Mouse (Mus musculus) kidney, adult 2 months (tissue): ENCODE data around the gene Gmds. TPM values are rescaled to one million over a fixed set of nuclear protein-coding genes. Genes with fewer than 3 reads are reported as not detected.

Experiments
- DNase-seq: peaks from one replicate; pipeline ENCODE4 v3.0.0; 2021
- H3K27ac ChIP-seq: fragments of 200-500 bp; 2 replicates; pipeline ENCODE4 v1.5.1; 2012; ENCODE audit warnings: low read depth, low read length, control low read depth, inconsistent platforms; ENCODE audit not compliant: insufficient read depth
- H3K27me3 ChIP-seq: fragments of 200-500 bp; replicated peaks from 2 replicates; pipeline ENCODE4 v1.6.1; 2012; ENCODE audit warnings: mild to moderate bottlenecking, moderate library complexity, low read length, inconsistent platforms; ENCODE audit not compliant: control insufficient read depth, insufficient read depth
- H3K36me3 ChIP-seq: fragments of 200-500 bp; 2 replicates; pipeline ENCODE4 v1.6.1; 2012; ENCODE audit warnings: mild to moderate bottlenecking, moderate library complexity, low read length, inconsistent platforms; ENCODE audit not compliant: control insufficient read depth, insufficient read depth
- H3K4me1 ChIP-seq: fragments of 200-500 bp; 2 replicates; pipeline ENCODE4 v1.6.1; 2011; ENCODE audit warnings: low read length; ENCODE audit not compliant: control insufficient read depth, insufficient read depth
- H3K4me3 ChIP-seq: fragments of 200-500 bp; 2 replicates; pipeline ENCODE4 v1.5.1; 2011; ENCODE audit warnings: mild to moderate bottlenecking, low read depth, low read length, control low read depth; ENCODE audit not compliant: insufficient read depth
- CTCF ChIP-seq: fragments of 200-500 bp; conservative IDR thresholded peaks from 2 replicates; pipeline ENCODE4 v1.5.1; 2011; ENCODE audit warnings: low read depth, mild to moderate bottlenecking, control low read depth, low read length, moderate library complexity, mixed read lengths; ENCODE audit not compliant: insufficient read depth, insufficient read length
- POLR2A ChIP-seq: fragments of 200-500 bp; IDR thresholded peaks from one replicate; pipeline ENCODE4 v1.6.1; 2011; ENCODE audit warnings: low read depth, low read length, control low read depth
- WGBS: fragments of 180-500 bp; shearing (Covaris S2); methylation state at CpG from one replicate; pipeline ENCODE4 v1.1.7; 2018; 5-methylcytosine and 5-hydroxymethylcytosine counted together
- polyA plus RNA-seq: library from polyadenylated mRNA; depleted of rRNA; stranded (reverse); fragments of >200 nt; gene quantifications from 2 replicates; pipeline ENCODE4 v1.2.3, GENCODE M21; 2012

Gmds gene
- polyA plus RNA-seq, 1 experiment, result 15.7 TPM

DNA sequence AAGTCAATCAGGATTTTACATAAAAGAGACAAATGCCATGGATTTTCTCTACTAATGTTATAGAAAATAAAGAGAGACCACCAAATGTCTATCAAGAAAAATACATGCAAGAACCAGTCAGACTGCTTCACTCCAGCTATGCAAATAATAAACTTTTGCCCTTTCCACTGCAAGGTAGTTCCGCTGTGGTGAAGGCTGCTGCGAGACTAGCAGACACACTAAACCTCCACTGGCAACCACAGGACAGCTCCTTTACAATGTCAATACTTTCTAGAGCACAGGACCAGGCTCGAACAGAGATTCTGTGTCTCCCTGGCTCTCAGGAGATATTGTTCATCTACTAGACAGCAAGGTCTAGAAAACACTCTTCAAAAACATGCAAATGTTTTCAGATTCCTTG is 71.8 kb downstream of the Gmds start:
- Histone ChIP-seq H3K4me1 (no peaks in the 10 kb centered on the region), H3K36me3 (no peaks in the 10 kb centered on the region), H3K27ac (no peak overlapping the region), H3K4me3 (no peak overlapping the region), H3K27me3 (no peaks in the 10 kb centered on the region)
- TF ChIP-seq CTCF (no peak), POLR2A (no peak)
- WGBS, result 56% methylated on average over 3 of the region's 3 CpGs
- no peak for DNase-seq

- Histone ChIP-seq H3K36me3 (no peaks in the 10 kb centered on the region), H3K27ac (no peak overlapping the region), H3K4me1 (0 out of 2 replicates have a peak, but pooled peaks cover 2% of the 10 kb centered on the region), H3K4me3 (no peak overlapping the region), H3K27me3 (no peaks in the 10 kb centered on the region)
- TF ChIP-seq CTCF (no peak), POLR2A (no peak)
- WGBS, result 54% methylated on average over 2 of the region's 2 CpGs
- DNase-seq, result no peak
Measured at GRCm38 (mm10) chr13:32256121-32256520, 82.4 kb downstream of the Gmds start.

GRCm38 (mm10) chr13:32252276-32252675 is 86.3 kb downstream of the Gmds start:
- DNase-seq, result no peak
- Histone ChIP-seq H3K27me3 (no peaks in the 10 kb centered on the region), H3K4me1 (no peaks in the 10 kb centered on the region), H3K36me3 (no peaks in the 10 kb centered on the region), H3K27ac (no peak overlapping the region), H3K4me3 (no peak overlapping the region)
- 43% methylated on average over 4 of the region's 4 CpGs for WGBS
- no peak for TF ChIP-seq POLR2A
- TF ChIP-seq CTCF, result no peak

GRCm38 (mm10) chr13:32242200-32242599 is 96.3 kb downstream of the Gmds start:
- H3K27me3 ChIP-seq, result no peaks in the 10 kb centered on the region
- H3K4me1 ChIP-seq, result no peaks in the 10 kb centered on the region
- no peaks in the 10 kb centered on the region for H3K36me3 ChIP-seq
- DNase-seq, result peak; percentile 4
- WGBS, result 27% methylated on average over 4 of the region's 4 CpGs
- TF ChIP-seq POLR2A (no peak), CTCF (no peak)
- H3K27ac ChIP-seq, result no peak overlapping the region
- no peak overlapping the region for H3K4me3 ChIP-seq

- 25% methylated on average over 3 of the region's 3 CpGs for WGBS
- no peak overlapping the region for H3K27ac ChIP-seq
- H3K36me3 ChIP-seq, result no peaks in the 10 kb centered on the region
- H3K27me3 ChIP-seq, result no peaks in the 10 kb centered on the region
- TF ChIP-seq POLR2A (no peak), CTCF (no peak)
- H3K4me3 ChIP-seq, result no peak overlapping the region
- no peaks in the 10 kb centered on the region for H3K4me1 ChIP-seq
- DNase-seq, result peak; percentile 42
Measured at GRCm38 (mm10) chr13:32236269-32236678, 102.3 kb downstream of the Gmds start.

DNA sequence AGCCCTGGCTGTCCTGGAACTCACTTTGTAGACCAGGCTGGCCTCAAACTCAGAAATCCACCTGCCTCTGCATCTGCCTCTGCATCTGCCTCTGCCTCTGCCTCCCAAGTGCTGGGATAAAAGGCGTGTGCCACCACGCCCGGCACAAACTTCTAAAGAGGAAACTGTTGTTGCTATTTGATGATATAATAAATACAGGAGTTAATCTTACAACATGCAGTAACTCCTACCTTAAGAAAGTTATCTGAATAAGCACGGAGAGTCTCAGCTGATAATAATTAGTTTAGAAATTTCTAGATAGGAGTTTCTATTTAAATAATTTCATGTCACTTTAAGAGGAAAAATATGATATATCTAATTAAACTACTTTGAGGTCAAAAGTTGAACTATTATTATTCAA is 103.5 kb downstream of the Gmds start:
- H3K36me3 ChIP-seq, result no peaks in the 10 kb centered on the region
- no peaks in the 10 kb centered on the region for H3K4me1 ChIP-seq
- no peak for TF ChIP-seq POLR2A
- no peak for TF ChIP-seq CTCF
- no peaks in the 10 kb centered on the region for H3K27me3 ChIP-seq
- no peak overlapping the region for H3K27ac ChIP-seq
- no peak for DNase-seq
- H3K4me3 ChIP-seq, result no peak overlapping the region
- 93% methylated on average over 4 of the region's 4 CpGs for WGBS

DNA sequence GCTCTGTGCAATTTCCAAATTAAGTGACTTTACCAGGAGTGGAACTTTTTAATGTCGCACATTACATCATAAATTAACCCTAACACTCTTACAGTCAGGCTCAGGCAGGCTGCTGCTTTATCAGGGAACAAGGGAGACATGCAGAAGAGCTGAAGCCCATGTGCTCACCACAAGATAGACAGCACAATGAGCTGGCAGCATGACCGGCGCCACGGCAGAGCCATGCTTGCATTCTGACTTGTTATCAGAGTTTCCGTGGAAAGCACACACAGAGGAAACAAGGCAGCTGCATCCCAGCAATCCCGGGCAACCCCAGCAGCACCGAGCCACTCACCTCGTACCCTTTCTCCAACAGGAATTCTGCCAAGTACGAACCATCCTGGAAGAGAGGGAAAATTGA is 104.5 kb downstream of the Gmds start:
- TF ChIP-seq CTCF (no peak), POLR2A (no peak)
- H3K4me3 ChIP-seq, result no peak overlapping the region
- H3K4me1 ChIP-seq, result no peaks in the 10 kb centered on the region
- DNase-seq, result peak; percentile 9
- no peaks in the 10 kb centered on the region for H3K36me3 ChIP-seq
- H3K27me3 ChIP-seq, result no peaks in the 10 kb centered on the region
- WGBS, result 53% methylated on average over 9 of the region's 9 CpGs
- H3K27ac ChIP-seq, result no peak overlapping the region

DNA sequence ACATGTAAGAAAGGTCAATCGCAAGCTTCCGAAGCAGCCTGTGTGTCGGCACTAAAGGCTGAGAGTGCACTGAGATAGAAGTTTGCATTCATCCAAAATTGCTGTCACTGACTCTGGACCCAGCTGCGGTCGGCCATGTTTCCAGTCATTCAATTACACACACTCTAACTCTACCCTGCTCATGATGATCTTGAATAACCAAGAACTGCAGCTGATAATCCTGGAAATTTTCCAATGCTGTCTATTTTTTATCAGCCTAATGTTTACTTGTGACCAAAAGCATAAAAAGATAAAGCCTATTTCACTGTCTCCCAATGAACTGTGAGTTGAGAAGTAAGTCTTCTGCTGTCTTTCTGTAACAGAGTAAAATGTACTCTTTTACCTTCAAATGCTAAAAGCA is 106.1 kb downstream of the Gmds start:
- H3K4me1 ChIP-seq, result no peaks in the 10 kb centered on the region
- 92% methylated on average over 5 of the region's 5 CpGs for WGBS

More for the DNA sequence above, 106.1 kb downstream of the Gmds start:
- TF ChIP-seq CTCF (no peak), POLR2A (no peak)
- no peak overlapping the region for H3K4me3 ChIP-seq
- H3K36me3 ChIP-seq, result no peaks in the 10 kb centered on the region
- H3K27ac ChIP-seq, result no peak overlapping the region
- no peaks in the 10 kb centered on the region for H3K27me3 ChIP-seq
- DNase-seq, result no peak
